Mouse (Mus musculus): Measurements from ENCODE around the gene Ebpl.
A peak's percentile ranks its signal among the peaks of the same experiment; 100 is the strongest.

Gene Ebpl

GRCm38 (mm10) chr14:61360131-61360980 is at the start of gene Ebpl:
Gene Ebpl (minus strand): TSS chr14:61360439.
- DNase-seq (ENCODE audit: low spot score in 2 of 2) = peak; percentile 90 to 95

GRCm38 (mm10) chr14:61410020-61410419 is 49.8 kb upstream of the Ebpl start:
- DNase-seq (ENCODE audit: low spot score in 2 of 2) = no peak

- no peak for DNase-seq (ENCODE audit: low spot score in 2 of 2)
Observed at GRCm38 (mm10) chr14:61407055-61407454, 46.8 kb upstream of the Ebpl start.

- no peak for DNase-seq (ENCODE audit: low spot score in 2 of 2)
Observed at GRCm38 (mm10) chr14:61405761-61406160, 45.5 kb upstream of the Ebpl start.

- no peak for DNase-seq (ENCODE audit: low spot score in 2 of 2)
Observed at GRCm38 (mm10) chr14:61404941-61405340, 44.7 kb upstream of the Ebpl start.

GRCm38 (mm10) chr14:61394745-61395144 is 34.5 kb upstream of the Ebpl start:
- DNase-seq (ENCODE audit: low spot score in 2 of 2) = no peak

GRCm38 (mm10) chr14:61390586-61390985 is 30.3 kb upstream of the Ebpl start:
- no peak for DNase-seq (ENCODE audit: low spot score in 2 of 2)

- no peak for DNase-seq (ENCODE audit: low spot score in 2 of 2)
Observed at GRCm38 (mm10) chr14:61367290-61367689, 7.1 kb upstream of the Ebpl start.

- DNase-seq (ENCODE audit: low spot score in 2 of 2) = no peak
Observed at GRCm38 (mm10) chr14:61364656-61365055, 4.4 kb upstream of the Ebpl start.

GRCm38 (mm10) chr14:61363734-61364133 is 3.5 kb upstream of the Ebpl start:
- no peak for DNase-seq (ENCODE audit: low spot score in 2 of 2)

- no peak for DNase-seq (ENCODE audit: low spot score in 2 of 2)
Observed at GRCm38 (mm10) chr14:61362268-61362667, 2.0 kb upstream of the Ebpl start.

GRCm38 (mm10) chr14:61360981-61361511 is 807 bp upstream of the Ebpl start:
- DNase-seq (ENCODE audit: low spot score in 2 of 2) = no peak

- no peak for DNase-seq (ENCODE audit: low spot score in 2 of 2)
Observed at GRCm38 (mm10) chr14:61354251-61355235, 5.7 kb downstream of the Ebpl start.

GRCm38 (mm10) chr14:61350808-61351207 is 9.4 kb downstream of the Ebpl start:
- DNase-seq (ENCODE audit: low spot score in 2 of 2) = no peak

- no peak for DNase-seq (ENCODE audit: low spot score in 2 of 2)
Observed at GRCm38 (mm10) chr14:61349876-61350275, 10.4 kb downstream of the Ebpl start.

GRCm38 (mm10) chr14:61346827-61347698 is 13.2 kb downstream of the Ebpl start:
- no peak for DNase-seq (ENCODE audit: low spot score in 2 of 2)

- DNase-seq (ENCODE audit: low spot score in 2 of 2) = no peak
Observed at GRCm38 (mm10) chr14:61344590-61344989, 15.6 kb downstream of the Ebpl start.

- no peak for DNase-seq (ENCODE audit: low spot score in 2 of 2)
Observed at GRCm38 (mm10) chr14:61339381-61339780, 20.9 kb downstream of the Ebpl start.

GRCm38 (mm10) chr14:61330996-61331561 is 29.2 kb downstream of the Ebpl start:
- peak; percentile 72 to 73 for DNase-seq (ENCODE audit: low spot score in 2 of 2)

GRCm38 (mm10) chr14:61330591-61330990 is 29.6 kb downstream of the Ebpl start:
- no peak for DNase-seq (ENCODE audit: low spot score in 2 of 2)

Data from urinary bladder, postnatal 36 days (tissue).